Mouse (Mus musculus) CH12.LX (cell line): ENCODE data around the gene Atp8a2. TPM values are rescaled to one million over a fixed set of nuclear protein-coding genes. Genes with fewer than 3 reads are reported as not detected.

Experiments
- DNase-seq: peaks from one replicate; pipeline ENCODE4 v3.0.0-alpha.2; 2013; ENCODE audit errors: extremely low read depth
- H3K27ac ChIP-seq: 2 replicates; pipeline ENCODE4 v1.5.1; 2012; ENCODE audit warnings: low read depth, mild to moderate bottlenecking, control low read depth, moderate library complexity; ENCODE audit not compliant: insufficient read depth
- H3K27me3 ChIP-seq: replicated peaks from 2 replicates; pipeline ENCODE3; 2012; ENCODE audit warnings: inconsistent platforms
- H3K36me3 ChIP-seq, 2 experiments: replicated peaks in 1 of 2; 2 replicates each; pipeline versions ENCODE3 to v1.6.1; 2012; ENCODE audit warnings: inconsistent platforms in 1 of 2, low read length in 1 of 2, mild to moderate bottlenecking in 1 of 2, mixed read lengths in 1 of 2, moderate library complexity in 1 of 2; ENCODE audit not compliant: control insufficient read depth in 1 of 2, insufficient read depth in 1 of 2
- H3K4me1 ChIP-seq, 2 experiments: 2 replicates each; pipeline ENCODE4 v1.6.1; 2012; ENCODE audit warnings: inconsistent platforms in 1 of 2, moderate library complexity in 1 of 2; ENCODE audit not compliant: insufficient read depth in 2 of 2, control insufficient read depth in 1 of 2
- H3K4me2 ChIP-seq: 2 replicates; pipeline ENCODE4 v1.6.1; 2012; ENCODE audit warnings: low read depth, mild to moderate bottlenecking, control low read depth; ENCODE audit not compliant: poor library complexity, insufficient read depth, severe bottlenecking
- H3K4me3 ChIP-seq, 3 experiments: fragments of 150-350 bp in 1 of 3; sonication (generic) in 1 of 3; replicated peaks in 1 of 3; 2 replicates each; pipeline versions ENCODE3 to v1.5.1; 2011 to 2012; ENCODE audit warnings: low read depth in 2 of 3, low read length in 2 of 3, mild to moderate bottlenecking in 2 of 3, moderate library complexity in 2 of 3, control low read depth in 1 of 3, improper control_type of control experiment in 1 of 3, inconsistent platforms in 1 of 3, mixed read lengths in 1 of 3; ENCODE audit not compliant: poor library complexity in 1 of 3
- H3K79me2 ChIP-seq: replicated peaks from 2 replicates; pipeline ENCODE4 v1.6.1; 2012; ENCODE audit warnings: mild to moderate bottlenecking, moderate library complexity; ENCODE audit not compliant: control insufficient read depth, poor library complexity, insufficient read depth, severe bottlenecking; ENCODE audit errors: extremely low read depth
- H3K9ac ChIP-seq: 2 replicates; pipeline ENCODE4 v1.6.1; 2012; ENCODE audit warnings: low read depth, mild to moderate bottlenecking, control low read depth, moderate library complexity; ENCODE audit not compliant: insufficient read depth
- H3K9me3 ChIP-seq: replicated peaks from 2 replicates; pipeline ENCODE3; 2012; ENCODE audit warnings: low read length, inconsistent platforms, mixed read lengths
- BHLHE40 ChIP-seq: IDR thresholded peaks from 2 replicates; pipeline ENCODE4 v1.6.1; 2011; ENCODE audit warnings: mild to moderate bottlenecking, low read depth, low read length, improper control_type of control experiment
- CHD1 ChIP-seq: IDR thresholded peaks from 2 replicates; pipeline ENCODE4 v1.6.1; 2012; ENCODE audit warnings: low read depth, low read length, improper control_type of control experiment, inconsistent platforms
- ELF1 ChIP-seq: IDR thresholded peaks from 2 replicates; pipeline ENCODE4 v1.6.1; 2014; ENCODE audit warnings: low read depth, mild to moderate bottlenecking, inconsistent platforms, low read length, improper control_type of control experiment
- EP300 ChIP-seq: IDR thresholded peaks from 2 replicates; pipeline ENCODE4 v1.6.1; 2011; ENCODE audit warnings: low read length, improper control_type of control experiment
- GABPA ChIP-seq: IDR thresholded peaks from 2 replicates; pipeline ENCODE4 v1.6.1; 2012; ENCODE audit warnings: low read depth, low read length, improper control_type of control experiment, inconsistent platforms; ENCODE audit not compliant: insufficient replicate concordance
- JUN ChIP-seq: IDR thresholded peaks from 2 replicates; pipeline ENCODE4 v1.6.1; 2011; ENCODE audit warnings: low read depth, mild to moderate bottlenecking, low read length, improper control_type of control experiment, moderate library complexity; ENCODE audit not compliant: insufficient read depth
- JUND ChIP-seq: conservative IDR thresholded peaks from 2 replicates; pipeline ENCODE4 v1.6.1; 2011; ENCODE audit warnings: low read depth, low read length, improper control_type of control experiment
- KAT2A ChIP-seq: IDR thresholded peaks from 2 replicates; pipeline ENCODE4 v1.6.1; 2012; ENCODE audit warnings: low read length, improper control_type of control experiment, inconsistent platforms; ENCODE audit not compliant: insufficient replicate concordance
- MAFK ChIP-seq: IDR thresholded peaks from 2 replicates; pipeline ENCODE4 v1.6.1; 2011; ENCODE audit warnings: low read length, improper control_type of control experiment; ENCODE audit not compliant: insufficient replicate concordance
- MAX ChIP-seq: IDR thresholded peaks from 2 replicates; pipeline ENCODE4 v1.6.1; 2011; ENCODE audit warnings: low read length, improper control_type of control experiment
- MXI1 ChIP-seq: IDR thresholded peaks from 2 replicates; pipeline ENCODE4 v1.6.1; 2011; ENCODE audit warnings: mild to moderate bottlenecking, low read depth, low read length, improper control_type of control experiment
- NELFE ChIP-seq: IDR thresholded peaks from 2 replicates; pipeline ENCODE4 v1.6.1; 2011; ENCODE audit warnings: low read depth, low read length, improper control_type of control experiment
- NRF1 ChIP-seq: IDR thresholded peaks from 2 replicates; pipeline ENCODE4 v1.6.1; 2014; ENCODE audit warnings: low read depth, mild to moderate bottlenecking, inconsistent platforms, low read length, improper control_type of control experiment, moderate library complexity
- PAX5 ChIP-seq: IDR thresholded peaks from 2 replicates; pipeline ENCODE4 v1.6.1; 2012; ENCODE audit warnings: low read length, inconsistent platforms, mixed read lengths
- POLR2AphosphoS2 ChIP-seq: IDR thresholded peaks from 2 replicates; pipeline ENCODE4 v1.6.1; 2011; ENCODE audit warnings: low read depth, low read length, improper control_type of control experiment
- RAD21 ChIP-seq: IDR thresholded peaks from 2 replicates; pipeline ENCODE4 v1.6.1; 2011; ENCODE audit warnings: low read depth, mild to moderate bottlenecking, low read length, improper control_type of control experiment, moderate library complexity
- SIN3A ChIP-seq: IDR thresholded peaks from 2 replicates; pipeline ENCODE4 v1.6.1; 2012; ENCODE audit warnings: low read length, improper control_type of control experiment, inconsistent platforms
- SMC3 ChIP-seq: IDR thresholded peaks from 2 replicates; pipeline ENCODE4 v1.6.1; 2011; ENCODE audit warnings: low read depth, low read length, improper control_type of control experiment
- TBP ChIP-seq: conservative IDR thresholded peaks from 2 replicates; pipeline ENCODE4 v1.6.1; 2011; ENCODE audit warnings: low read depth, low read length, improper control_type of control experiment
- USF1 ChIP-seq: IDR thresholded peaks from 2 replicates; pipeline ENCODE4 v1.6.1; 2014; ENCODE audit warnings: low read depth, mild to moderate bottlenecking, inconsistent platforms, low read length, improper control_type of control experiment
- USF2 ChIP-seq: conservative IDR thresholded peaks from 2 replicates; pipeline ENCODE4 v1.6.1; 2011; ENCODE audit warnings: low read depth, low read length, improper control_type of control experiment
- ZKSCAN1 ChIP-seq: IDR thresholded peaks from 2 replicates; pipeline ENCODE4 v1.6.1; 2012; ENCODE audit warnings: low read depth, inconsistent platforms, low read length, improper control_type of control experiment, borderline replicate concordance
- ZNF384 ChIP-seq: IDR thresholded peaks from 2 replicates; pipeline ENCODE4 v1.6.1; 2012; ENCODE audit warnings: low read depth, low read length, improper control_type of control experiment, inconsistent platforms
- dilution Hi-C: fragments of 300-500 bp; cut with MboI; formaldehyde crosslinking; loops from 2 replicates; pipeline ENCODE4 v1.14.3; 2020; ENCODE audit warnings: low sequenced_read_pairs; ENCODE audit not compliant: extremely low pct_unique_long_range_greater_than_20kb, extremely low pct_ligation_motif_present
- in situ Hi-C: fragments of 300-500 bp; cut with MboI; formaldehyde crosslinking; loops from 3 replicates; pipeline ENCODE4 v1.14.3; 2019; ENCODE audit warnings: low sequenced_read_pairs, low pct_ligation_motif_present, low pct_unique_long_range_greater_than_20kb, mixed read lengths
- polyA plus RNA-seq: library from polyadenylated mRNA; unstranded; fragments of >175 nt; gene quantifications from 2 replicates; pipeline ENCODE4 v1.2.1, GENCODE M21; 2012; ENCODE audit warnings: low read depth; ENCODE audit not compliant: insufficient read length
- total RNA-seq, 2 experiments: library from RNA; depleted of rRNA; stranded (reverse); fragments of 300-350 nt in 1 of 2; fragments of >200 nt in 1 of 2; gene quantifications; 2 replicates each; pipeline ENCODE4 v1.2.3; 2012 to 2014

Atp8a2 gene
- total and polyA plus RNA-seq, 3 experiments: 0.15 to 0.29 (median 0.21) TPM

- TF ChIP-seq JUND: peak; percentile 98
- TF ChIP-seq MAX: no peak
- TF ChIP-seq ZKSCAN1: no peak
- TF ChIP-seq CHD1: no peak
- TF ChIP-seq SIN3A: peak; percentile 45; the same call in 1 of the 2 replicates
- TF ChIP-seq MAFK: no peak
- TF ChIP-seq POLR2AphosphoS2: no peak
- no peak for TF ChIP-seq SMC3
- TF ChIP-seq EP300: peak; percentile 99
- TF ChIP-seq TBP: 0 out of 2 replicates have a peak, but pooled peaks have one; percentile 61
- TF ChIP-seq NELFE: no peak
- TF ChIP-seq BHLHE40: peak; percentile 64
- TF ChIP-seq ELF1: no peak
- no peak for TF ChIP-seq NRF1
- TF ChIP-seq JUN: peak; percentile 96
- no peak for TF ChIP-seq USF2
- no peak for TF ChIP-seq RAD21
- TF ChIP-seq PAX5: no peak
- no peak for TF ChIP-seq MXI1
- TF ChIP-seq USF1: no peak
- TF ChIP-seq GABPA: no peak
Measured at GRCm38 (mm10) chr14:59987975-59988374, 209.0 kb downstream of the Atp8a2 start (continued).

DNA sequence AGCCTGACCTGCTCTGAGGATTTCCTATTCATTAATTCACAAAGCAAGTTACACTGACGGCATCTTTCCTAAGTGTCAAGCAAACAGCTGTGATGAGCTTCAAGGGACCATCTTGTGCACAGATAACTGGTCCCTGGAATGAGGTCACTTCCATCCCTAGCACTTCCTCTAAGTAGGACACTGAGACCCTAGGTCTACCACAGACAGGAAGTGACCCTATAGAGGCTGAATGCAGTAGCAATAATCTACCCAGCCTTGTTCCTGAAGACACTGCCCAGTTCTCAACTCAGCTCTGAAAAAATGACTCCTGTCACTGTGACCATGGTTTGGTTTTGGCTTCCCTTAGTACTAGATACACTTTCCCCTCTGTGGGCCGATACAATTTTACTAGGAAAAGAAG is 219.0 kb downstream of the Atp8a2 start:
- dilution Hi-C loops (no loop called here), in situ Hi-C loops (no loop called here)
- no peaks in the 10 kb centered on the region; a peak in 1 of 4 replicates for H3K4me1 ChIP-seq
- H3K27me3 ChIP-seq: no peaks in the 10 kb centered on the region
- DNase-seq: no peak
- no peak overlapping the region for H3K4me2 ChIP-seq
- H3K9me3 ChIP-seq: no peaks in the 10 kb centered on the region
- TF ChIP-seq ELF1: no peak
- no peak for TF ChIP-seq KAT2A
- TF ChIP-seq ZNF384: no peak
- H3K79me2 ChIP-seq: no peaks in the 10 kb centered on the region
- no peak overlapping the region for H3K4me3 ChIP-seq
- no peaks in the 10 kb centered on the region for H3K36me3 ChIP-seq
- H3K27ac ChIP-seq: no peak overlapping the region
- H3K9ac ChIP-seq: no peak overlapping the region
